Mouse (Mus musculus): Measurements from ENCODE around the gene Trpm3.
"Not testable (repeated sequence)": the region's sequence is repeated elsewhere in the genome, so short reads cannot be mapped to it uniquely, and the experiment has no call there.

The Trpm3 gene

GRCm38 (mm10) chr19:22973727-22974126 lies 834.9 kb downstream of the Trpm3 start:
- in situ Hi-C loops (cut with MboI), result no loop called here

GRCm38 (mm10) chr19:22975801-22976200 lies 837.0 kb downstream of the Trpm3 start:
- in situ Hi-C loops (cut with MboI), result no loop called here

- in situ Hi-C loops (cut with MboI), result no loop called here
These were observed 838.7 kb downstream of the Trpm3 start for GRCm38 (mm10) chr19:22977508-22977907.

DNA sequence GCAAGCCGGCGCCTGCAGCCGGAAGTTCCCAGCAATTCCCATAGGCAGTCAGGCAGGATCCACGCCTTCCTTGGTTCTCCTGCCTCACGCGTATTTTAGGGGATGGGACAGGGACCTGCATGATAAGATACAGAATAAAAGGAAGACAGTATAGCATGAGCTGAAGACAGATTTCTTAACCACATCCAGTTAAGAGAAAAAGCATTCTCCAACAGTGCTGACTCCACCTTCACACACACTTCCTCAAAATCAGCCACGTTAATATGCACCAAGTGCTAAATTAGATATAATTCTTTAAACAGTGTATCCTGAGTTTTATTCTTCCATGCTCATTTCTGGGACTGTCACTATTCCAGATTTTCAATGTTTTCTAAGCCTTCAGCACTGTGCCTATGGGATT lies 839.9 kb downstream of the Trpm3 start:
- in situ Hi-C loops (cut with MboI), result no loop called here

- in situ Hi-C loops (cut with MboI), result no loop called here
These were observed 840.3 kb downstream of the Trpm3 start for GRCm38 (mm10) chr19:22979191-22979590.

GRCm38 (mm10) chr19:22987914-22988313 lies 849.1 kb downstream of the Trpm3 start:
- in situ Hi-C loops (cut with MboI), result no loop called here

- in situ Hi-C loops (cut with MboI), result no loop called here
These were observed 855.1 kb downstream of the Trpm3 start for GRCm38 (mm10) chr19:22993946-22994345.

DNA sequence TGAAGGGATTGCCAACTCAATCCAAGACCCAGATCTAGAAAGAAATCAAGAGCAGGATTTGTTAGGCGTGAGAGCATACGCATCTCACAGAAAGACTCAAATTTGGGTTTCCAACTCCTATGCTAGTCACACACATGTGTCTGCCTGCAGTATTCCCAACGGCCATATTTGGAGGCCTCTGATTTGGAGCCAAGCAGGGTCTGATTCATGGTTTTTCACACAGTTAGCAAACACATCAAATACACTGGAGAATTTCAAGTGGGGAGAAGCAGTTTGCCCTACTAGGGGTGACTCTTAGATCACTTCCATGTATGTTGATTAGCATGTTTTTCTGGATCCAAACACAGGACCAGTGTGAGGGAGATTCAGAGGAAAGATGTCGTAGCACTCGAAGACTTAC lies 855.7 kb downstream of the Trpm3 start:
- in situ Hi-C loops (cut with MboI), result no loop called here

- in situ Hi-C loops (cut with MboI), result no loop called here
These were observed 861.4 kb downstream of the Trpm3 start for GRCm38 (mm10) chr19:23000293-23000692.

GRCm38 (mm10) chr19:23003861-23004260 lies 865.0 kb downstream of the Trpm3 start:
- in situ Hi-C loops (cut with MboI), result no loop called here

DNA sequence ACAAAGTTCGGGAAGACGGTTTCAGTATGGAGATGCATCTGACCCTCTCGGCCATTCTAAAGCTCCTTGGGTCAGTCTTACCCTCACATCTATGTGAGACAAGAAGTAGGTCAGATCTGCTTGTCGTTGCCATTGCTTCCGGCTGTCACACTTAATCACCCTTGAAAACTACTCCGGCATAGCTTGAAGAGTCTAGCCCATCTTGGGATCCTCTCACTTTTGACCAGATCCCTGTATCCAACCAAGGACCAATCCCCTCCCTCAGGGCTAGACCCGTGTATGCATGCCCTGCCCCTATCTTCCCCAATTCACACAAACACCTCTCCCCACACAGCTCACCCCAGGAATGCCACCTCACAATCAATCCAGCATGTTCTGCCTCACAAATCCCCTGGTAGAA lies 867.0 kb downstream of the Trpm3 start:
- in situ Hi-C loops (cut with MboI), result no loop called here

GRCm38 (mm10) chr19:23006517-23007273 lies 867.8 kb downstream of the Trpm3 start:
- in situ Hi-C loops (cut with MboI), result no loop called here

DNA sequence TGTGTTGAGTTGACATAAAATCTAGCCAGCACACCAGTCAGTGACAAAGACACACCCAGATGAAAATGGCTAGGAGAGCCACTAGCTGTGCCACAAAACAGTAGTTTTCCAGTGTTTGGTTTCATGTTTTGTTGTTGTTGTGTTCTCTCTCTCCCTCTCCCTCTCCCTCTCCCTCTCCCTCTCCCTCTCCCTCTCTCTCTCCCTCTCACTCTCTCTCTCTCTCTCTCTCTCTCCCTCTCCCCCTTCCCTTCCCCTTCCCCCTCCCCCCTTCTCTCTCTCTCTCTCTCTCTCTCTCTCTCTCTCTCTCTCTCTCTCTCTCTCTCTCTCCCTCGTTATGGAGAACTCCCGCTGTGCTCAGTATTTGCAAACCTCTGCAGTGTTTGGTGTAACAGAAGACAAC lies 874.8 kb downstream of the Trpm3 start:
- in situ Hi-C loops (cut with MboI), result no loop called here

DNA sequence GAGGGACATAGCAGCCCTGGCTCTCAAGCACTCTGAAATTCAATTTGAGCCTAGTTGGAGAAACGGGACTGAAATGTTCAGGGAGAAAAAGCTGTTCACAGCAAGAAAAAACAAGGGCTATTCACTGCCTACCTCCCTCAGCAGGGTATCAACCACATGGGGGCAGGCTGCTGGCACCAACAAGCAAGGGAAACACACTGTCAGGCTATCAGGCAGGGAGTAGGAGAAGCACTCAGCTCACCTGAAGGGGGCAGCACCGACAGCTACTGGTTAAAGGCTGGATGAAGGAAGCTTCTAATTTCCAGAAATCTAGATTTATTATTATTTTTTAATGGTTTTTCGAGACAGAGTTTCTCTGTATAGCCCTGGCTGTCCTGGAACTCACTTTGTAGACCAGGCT lies 876.7 kb downstream of the Trpm3 start:
- in situ Hi-C loops (cut with MboI), result no loop called here

DNA sequence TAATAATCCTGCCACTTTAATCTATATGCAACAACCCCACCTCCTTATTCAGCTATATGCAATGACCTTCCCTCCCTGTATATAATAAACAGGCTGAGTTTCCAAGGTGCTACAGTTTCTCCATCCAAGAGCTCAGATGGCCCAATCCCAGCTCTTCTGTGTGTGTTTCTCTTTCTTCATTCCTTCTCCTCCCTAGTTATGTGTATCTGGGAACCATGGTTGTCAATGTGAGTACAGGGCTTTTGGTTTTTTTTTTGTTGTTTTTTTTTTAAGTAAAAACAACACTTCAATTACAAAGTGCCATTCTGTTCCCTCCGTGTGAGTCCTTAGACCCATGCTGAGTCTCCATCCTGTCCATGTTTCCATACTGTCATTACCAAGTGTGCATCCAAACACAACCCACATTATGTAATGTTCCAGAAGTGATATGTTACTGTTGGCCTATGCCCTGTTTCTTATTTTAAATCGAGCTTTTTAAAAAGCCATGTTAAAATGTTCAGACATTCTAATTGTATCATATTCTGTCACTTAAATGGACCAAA lies 879.4 kb downstream of the Trpm3 start:
- in situ Hi-C loops (cut with MboI), result no loop called here

DNA sequence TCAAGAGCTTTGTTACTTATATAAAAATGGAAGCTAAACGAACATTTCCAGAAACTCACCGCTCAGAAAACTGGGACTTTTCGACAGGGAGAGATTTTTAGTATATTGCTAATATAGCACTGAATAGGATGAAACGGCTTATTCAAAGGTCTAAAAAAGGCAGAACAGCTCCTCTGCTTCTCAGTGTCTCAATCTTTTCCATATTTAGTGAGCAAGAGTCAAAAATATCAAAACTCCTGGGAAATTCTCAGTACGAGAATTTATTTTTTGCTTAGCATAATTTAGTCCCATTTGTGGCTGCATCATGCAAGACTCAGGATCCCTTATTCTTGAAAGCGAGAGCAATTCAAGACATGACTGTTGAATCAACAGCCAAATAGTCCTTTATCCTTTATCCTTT lies 884.1 kb downstream of the Trpm3 start:
- in situ Hi-C loops (cut with MboI), result no loop called here

GRCm38 (mm10) chr19:23023316-23023960 lies 884.6 kb downstream of the Trpm3 start:
- in situ Hi-C loops (cut with MboI), result no loop called here

GRCm38 (mm10) chr19:23024821-23025220 lies 886.0 kb downstream of the Trpm3 start:
- in situ Hi-C loops (cut with MboI), result no loop called here

- in situ Hi-C loops (cut with MboI), result no loop called here
These were observed 887.6 kb downstream of the Trpm3 start for GRCm38 (mm10) chr19:23026427-23026826.

- in situ Hi-C loops (cut with MboI), result no loop called here
These were observed 889.4 kb downstream of the Trpm3 start for GRCm38 (mm10) chr19:23028283-23028682.

- in situ Hi-C loops (cut with MboI), result not testable (repeated sequence)
These were observed 894.5 kb downstream of the Trpm3 start for GRCm38 (mm10) chr19:23033343-23033742.

DNA sequence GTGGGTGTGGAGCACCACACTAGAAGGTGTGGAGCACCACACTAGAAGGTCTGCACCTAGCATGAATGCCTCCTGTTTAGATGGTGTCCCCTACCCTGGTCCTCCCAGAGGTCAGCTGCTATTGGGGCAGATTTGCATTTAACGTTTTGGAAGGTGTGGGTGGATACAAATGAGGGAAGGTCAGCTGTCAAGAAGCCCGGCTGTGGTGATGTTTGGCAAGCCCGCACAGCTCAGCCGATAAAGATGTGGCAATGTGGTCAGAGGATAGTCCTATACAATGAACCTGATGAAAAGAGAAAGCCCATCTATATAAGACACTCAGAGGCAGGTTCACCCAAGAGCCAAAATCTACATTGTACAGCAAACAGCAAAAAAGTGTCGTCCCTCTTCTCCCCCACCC lies 895.3 kb downstream of the Trpm3 start:
- in situ Hi-C loops (cut with MboI), result no loop called here

DNA sequence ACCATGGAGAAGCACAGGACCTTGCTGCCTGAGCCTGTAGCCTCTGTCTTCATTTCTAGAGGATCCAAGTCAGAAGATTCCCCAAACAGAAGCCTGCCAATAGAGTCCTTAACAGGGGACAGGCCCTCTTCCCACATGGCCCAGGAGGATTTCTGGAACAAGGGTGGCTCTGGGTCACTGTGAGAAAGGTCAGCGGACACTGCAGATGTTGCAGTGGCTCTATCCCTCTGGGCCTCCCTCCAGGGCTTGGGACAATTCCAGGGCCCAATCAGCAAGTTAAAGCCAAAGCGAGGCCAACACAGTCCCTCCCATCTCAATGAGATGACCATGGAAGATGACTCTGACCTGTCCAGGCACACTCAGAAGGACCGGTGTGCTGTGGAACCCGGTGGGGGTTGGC lies 896.1 kb downstream of the Trpm3 start:
- in situ Hi-C loops (cut with MboI), result no loop called here

Measured in mature B cell (primary cell).